Mouse (Mus musculus): Measurements from ENCODE around the gene 1700088E04Rik.

1700088E04Rik gene

DNA sequence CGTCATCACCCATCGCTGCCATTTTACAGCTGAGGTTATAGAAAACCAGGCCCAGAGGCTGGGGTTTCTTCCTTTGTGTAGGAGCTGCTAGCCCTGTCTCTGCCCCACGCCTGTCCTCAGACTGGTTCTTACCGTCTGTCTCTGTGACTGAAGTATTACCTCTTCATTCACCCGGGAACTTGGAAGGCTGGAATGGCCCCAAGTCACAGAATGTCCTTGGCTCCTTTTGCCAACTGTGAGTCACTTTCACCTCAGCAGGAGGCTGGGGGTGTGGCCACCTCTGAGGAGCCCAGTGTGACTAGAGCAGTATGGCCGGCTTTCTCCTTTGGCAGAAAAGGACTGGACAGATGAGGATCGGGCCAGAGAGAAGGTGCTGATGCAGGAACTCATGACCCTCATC lies 9.6 kb downstream of the 1700088E04Rik start:
- DNase-seq (ENCODE audit: low read depth, low spot score), result no peak

DNA sequence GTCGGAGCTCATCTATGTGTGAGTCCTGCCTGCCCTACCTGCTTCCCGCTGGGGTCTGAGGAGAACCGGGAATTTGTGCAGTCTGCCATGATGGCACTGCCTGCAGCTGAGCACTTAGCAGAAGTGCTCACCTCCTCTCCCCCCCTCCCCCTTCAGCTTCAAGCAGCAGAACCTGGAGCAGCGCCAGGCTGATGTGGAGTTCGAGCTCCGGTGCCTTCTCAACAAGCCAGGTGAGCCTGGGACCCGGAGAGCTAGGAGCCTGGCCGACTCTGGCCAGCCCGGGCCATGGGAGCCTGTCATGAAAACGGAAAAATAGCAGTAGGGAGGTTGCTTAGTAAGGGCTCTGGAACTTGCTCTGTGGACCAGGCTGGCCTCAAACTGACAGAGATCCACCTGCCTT lies 10.3 kb downstream of the 1700088E04Rik start:
- no peak for DNase-seq (ENCODE audit: low read depth, low spot score)

- DNase-seq (ENCODE audit: low read depth, low spot score), result no peak
These were observed 11.7 kb downstream of the 1700088E04Rik start for GRCm38 (mm10) chr15:79129311-79129710.

DNA sequence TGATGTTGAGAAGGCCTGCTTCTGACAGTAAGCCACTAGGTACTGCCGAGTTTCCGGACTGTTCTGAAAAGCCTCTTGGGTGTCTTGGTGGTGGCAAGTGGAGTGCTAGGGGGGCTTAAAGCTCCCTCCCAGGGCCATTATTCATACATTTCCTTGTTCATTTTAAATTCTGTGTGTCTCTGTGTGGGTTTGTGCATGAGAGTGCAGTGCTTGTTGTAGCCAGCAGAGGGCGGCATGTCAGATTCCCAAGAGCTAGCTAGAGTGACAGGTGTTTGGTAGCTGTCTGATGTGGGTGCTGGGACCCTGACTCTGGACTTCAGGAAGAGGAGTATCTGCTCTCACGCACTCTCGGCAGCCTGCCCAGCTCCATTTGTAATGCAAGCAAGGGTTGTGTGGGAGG lies 12.8 kb downstream of the 1700088E04Rik start:
- DNase-seq (ENCODE audit: low read depth, low spot score), result no peak

DNA sequence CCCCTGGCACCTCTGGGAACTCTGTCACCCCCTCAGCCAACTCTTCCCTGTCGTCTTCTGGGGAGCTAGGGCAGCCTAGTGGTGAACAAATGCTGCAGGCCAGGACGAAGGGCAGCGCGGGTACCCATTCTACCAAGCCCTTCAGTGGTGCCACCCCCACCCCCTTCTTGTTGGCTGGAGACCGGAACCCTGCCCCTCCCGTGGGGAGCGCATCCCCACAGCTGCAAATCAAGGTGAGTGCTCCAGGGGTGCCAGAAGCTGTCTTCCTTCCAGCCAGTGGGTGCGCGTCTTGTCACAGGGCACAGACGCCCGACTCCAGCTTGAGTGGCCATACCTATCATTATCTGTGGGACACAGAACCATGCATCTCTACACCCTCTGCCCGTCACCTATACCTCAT lies 14.0 kb downstream of the 1700088E04Rik start:
- no peak for DNase-seq (ENCODE audit: low read depth, low spot score)

DNA sequence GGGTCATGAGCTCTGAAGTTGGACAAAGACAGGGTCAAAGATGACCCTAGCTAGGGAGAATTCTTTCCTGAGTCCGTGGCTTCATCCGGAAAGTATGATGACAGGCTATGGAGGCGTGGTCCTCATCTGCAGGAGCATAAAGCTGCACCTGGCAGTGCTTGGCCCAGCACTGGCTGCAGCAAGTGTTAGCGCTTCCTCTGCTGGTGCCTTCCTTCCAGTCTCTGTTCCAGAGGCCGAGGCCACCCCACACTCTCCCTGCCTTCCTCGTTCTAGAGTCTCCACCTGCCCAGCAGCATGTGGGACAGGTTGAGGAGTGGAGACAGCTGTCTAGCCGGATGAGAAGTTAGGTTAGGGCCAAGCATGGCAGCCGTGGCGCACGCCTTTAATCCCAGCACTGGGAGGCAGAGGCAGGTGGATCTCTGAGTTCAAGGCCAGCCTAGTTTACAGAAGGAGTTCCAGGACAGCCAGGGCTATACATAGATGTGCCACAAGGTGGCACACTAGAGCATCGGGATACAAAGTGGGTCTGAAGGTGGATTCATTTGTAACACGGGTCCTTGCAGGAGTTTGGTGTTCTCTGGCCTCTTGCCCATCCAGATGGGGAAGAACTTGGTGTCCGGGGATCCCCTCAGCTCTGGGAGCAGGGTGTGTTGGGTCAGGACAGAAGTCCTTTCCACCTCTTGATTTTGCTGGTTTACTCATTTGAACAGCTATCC lies 14.7 kb downstream of the 1700088E04Rik start:
- no peak for DNase-seq (ENCODE audit: low read depth, low spot score)

DNA sequence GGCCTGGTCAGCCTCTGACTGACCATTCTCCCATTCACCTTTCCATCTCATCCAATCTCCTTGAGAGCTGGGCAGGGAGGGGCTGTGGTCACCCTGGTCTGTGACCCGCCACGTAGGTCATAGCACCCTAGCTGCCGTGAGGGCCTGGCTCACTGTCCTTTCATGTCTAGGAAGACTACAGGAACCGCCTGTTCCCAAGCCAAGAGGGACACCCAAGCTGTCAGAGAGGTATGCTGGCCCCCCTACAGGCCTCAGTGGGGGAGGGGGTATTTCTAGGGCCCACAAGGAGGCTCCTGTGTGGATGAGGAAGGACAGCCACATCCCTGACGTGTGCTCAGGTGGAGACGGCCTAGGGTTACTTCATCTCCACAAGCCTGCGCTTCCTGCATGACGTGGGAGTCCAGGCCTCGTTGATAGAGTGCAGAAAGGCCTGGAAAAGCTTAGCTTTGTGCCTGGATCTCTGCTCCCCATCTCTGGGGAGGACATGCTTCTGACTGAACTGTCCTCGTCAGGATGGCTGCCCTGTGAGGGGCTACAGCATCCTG lies 16.6 kb downstream of the 1700088E04Rik start:
- DNase-seq (ENCODE audit: low read depth, low spot score), result no peak

- DNase-seq (ENCODE audit: low read depth, low spot score), result no peak
These were observed 17.3 kb downstream of the 1700088E04Rik start for GRCm38 (mm10) chr15:79123751-79124150.

GRCm38 (mm10) chr15:79122546-79122945 lies 18.5 kb downstream of the 1700088E04Rik start:
- no peak for DNase-seq (ENCODE audit: low read depth, low spot score)

- no peak for DNase-seq (ENCODE audit: low read depth, low spot score)
These were observed 18.9 kb downstream of the 1700088E04Rik start for GRCm38 (mm10) chr15:79122119-79122518.

DNA sequence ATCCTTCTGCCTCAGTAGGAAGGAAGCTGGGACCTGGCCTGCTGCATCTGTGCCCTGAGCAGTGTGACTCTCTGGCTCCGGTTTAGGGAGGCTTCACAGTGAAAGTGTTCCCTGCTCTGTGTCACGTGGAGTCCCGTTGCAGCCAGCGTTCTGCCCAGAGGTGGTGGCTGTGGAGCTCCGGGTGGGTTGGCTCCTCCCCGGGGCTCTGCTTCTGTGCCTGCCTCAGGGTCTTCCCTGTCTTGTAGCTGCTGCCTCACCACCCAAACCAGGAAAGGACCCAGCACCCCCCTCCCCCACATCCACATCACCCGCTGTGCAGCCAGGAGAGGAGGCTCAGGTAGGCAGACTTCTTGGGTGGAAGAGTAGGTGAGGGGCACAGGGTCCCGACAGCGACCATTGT lies 21.6 kb downstream of the 1700088E04Rik start:
- no peak for DNase-seq (ENCODE audit: low read depth, low spot score)

GRCm38 (mm10) chr15:79115276-79115675 lies 25.8 kb downstream of the 1700088E04Rik start:
- no peak for DNase-seq (ENCODE audit: low read depth, low spot score)

DNA sequence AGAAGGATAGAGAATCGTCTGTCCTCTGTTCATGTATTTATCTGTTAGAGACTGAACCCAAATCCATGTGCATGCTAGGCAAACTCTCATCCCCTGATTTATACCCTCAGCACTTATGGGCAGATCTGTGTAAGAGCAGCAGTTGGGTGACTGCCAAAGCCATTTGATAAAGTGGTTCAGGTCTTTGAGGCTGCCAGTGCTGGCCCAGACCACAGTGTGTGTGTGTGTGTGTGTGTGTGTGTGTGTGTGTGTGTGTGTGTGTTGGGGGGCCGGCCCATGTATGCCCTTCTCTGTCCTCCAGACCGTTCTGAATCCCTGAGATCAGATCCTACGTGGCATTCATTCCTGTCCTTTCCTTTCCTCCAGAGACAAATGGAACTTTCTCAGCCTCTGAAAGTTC lies 29.3 kb downstream of the 1700088E04Rik start:
- DNase-seq (ENCODE audit: low read depth, low spot score), result no peak

GRCm38 (mm10) chr15:79110528-79110927 lies 30.5 kb downstream of the 1700088E04Rik start:
- no peak for DNase-seq (ENCODE audit: low read depth, low spot score)

- no peak for DNase-seq (ENCODE audit: low read depth, low spot score)
These were observed 31.0 kb downstream of the 1700088E04Rik start for GRCm38 (mm10) chr15:79110031-79110430.

GRCm38 (mm10) chr15:79109321-79109934 lies 31.6 kb downstream of the 1700088E04Rik start:
- DNase-seq (ENCODE audit: low read depth, low spot score), result no peak

- no peak for DNase-seq (ENCODE audit: low read depth, low spot score)
These were observed 32.4 kb downstream of the 1700088E04Rik start, which contains the start of gene Micall1 for GRCm38 (mm10) chr15:79108421-79109320. Micall1 (plus strand) TSS chr15:79108898.

DNA sequence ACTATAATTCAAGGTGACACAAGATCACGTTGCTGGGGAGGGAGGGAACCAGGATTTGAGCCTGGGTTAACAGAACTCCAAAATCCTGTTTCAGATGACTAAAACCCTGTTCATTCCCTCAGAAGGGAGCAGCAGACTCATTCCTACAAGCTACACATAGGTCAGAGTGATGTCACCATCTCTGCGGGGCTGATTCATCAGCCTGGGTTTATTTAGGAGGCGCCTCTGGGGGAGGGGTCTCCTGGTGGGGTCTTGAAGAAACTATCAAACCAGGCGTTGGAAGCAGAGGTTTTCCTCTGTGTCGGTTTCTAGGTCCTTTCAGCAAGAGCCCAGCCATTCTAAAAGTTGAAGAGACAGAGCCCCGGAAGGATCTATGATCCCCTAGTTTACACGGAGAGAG lies 33.1 kb downstream of the 1700088E04Rik start:
- DNase-seq (ENCODE audit: low read depth, low spot score), result no peak

- no peak for DNase-seq (ENCODE audit: low read depth, low spot score)
These were observed 35.2 kb downstream of the 1700088E04Rik start for GRCm38 (mm10) chr15:79105804-79106203.

DNA sequence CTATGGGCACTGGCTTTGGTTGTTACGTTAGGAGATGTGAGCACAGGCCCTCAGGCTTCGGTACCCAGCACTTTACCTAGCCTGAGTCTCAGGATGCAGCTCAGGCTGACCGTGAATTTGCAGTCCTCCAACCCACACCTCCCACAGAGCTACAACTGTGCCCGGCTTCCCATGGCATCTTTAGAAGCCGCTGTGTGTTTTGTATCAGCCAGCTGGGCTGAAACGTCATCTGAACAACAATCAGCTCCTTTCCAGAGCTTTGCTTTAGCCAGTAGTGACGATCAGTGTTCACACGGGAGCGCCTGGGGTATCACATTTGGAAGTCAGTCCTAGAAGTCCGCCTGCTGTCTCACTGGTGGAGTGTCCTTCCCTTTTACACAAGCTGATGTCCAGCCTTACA lies 37.8 kb downstream of the 1700088E04Rik start:
- no peak for DNase-seq (ENCODE audit: low read depth, low spot score)

- no peak for DNase-seq (ENCODE audit: low read depth, low spot score)
These were observed 39.5 kb downstream of the 1700088E04Rik start for GRCm38 (mm10) chr15:79101531-79101930.

- DNase-seq (ENCODE audit: low read depth, low spot score), result no peak
These were observed 40.7 kb downstream of the 1700088E04Rik start for GRCm38 (mm10) chr15:79100391-79100790.

Measured in WW6 (cell line).